Mouse (Mus musculus): ENCODE results near the gene Osbpl11. TPM values are rescaled to one million over a fixed set of nuclear protein-coding genes. Genes with fewer than 3 reads are reported as not detected.
"Not testable (repeated sequence)": the region's sequence is repeated elsewhere in the genome, so short reads cannot be mapped to it uniquely, and the experiment has no call there.

Osbpl11 gene
- total RNA-seq (2021), result 10 to 100 TPM; 18.2 to 18.3 TPM
- long read RNA-seq, experiment 1, full-length matches to known transcripts, result 18 of 27 reads
- long read RNA-seq, experiment 1, partial matches to known transcripts, result 6 of 27 reads
- long read RNA-seq, experiment 1, other reads (novel, unspliced or antisense), result 3 of 27 reads
- long read RNA-seq, experiment 2, full-length matches to known transcripts, result 29 of 38 reads
- long read RNA-seq, experiment 2, partial matches to known transcripts, result 4 of 38 reads
- long read RNA-seq, experiment 2, other reads (novel, unspliced or antisense), result 5 of 38 reads

GRCm38 (mm10) chr16:33184901-33185260 lies at the start of gene Osbpl11:
Osbpl11 (plus strand) TSS chr16:33185071.
- TF ChIP-seq CTCF (conservative IDR thresholded peaks at IDR 0.05), result no peak
- Histone ChIP-seq H3K27ac (peak within 1 kb of the TSS; percentile 98), H3K4me3 (peak within 1 kb of the TSS; percentile 67)
- peak; percentile 96 to 97 for DNase-seq (ENCODE audit: low spot score in 2 of 2)

GRCm38 (mm10) chr16:33135167-33135566 lies 49.7 kb upstream of the Osbpl11 start:
- Histone ChIP-seq H3K27ac (no peak overlapping the region), H3K4me3 (no peak overlapping the region)
- TF ChIP-seq CTCF (conservative IDR thresholded peaks at IDR 0.05), result peak; percentile 53
- no peak for DNase-seq (ENCODE audit: low spot score in 2 of 2)

- not testable (repeated sequence) for H3K27ac ChIP-seq; DNase-seq (ENCODE audit: low spot score in 2 of 2); H3K4me3 ChIP-seq
Observed at GRCm38 (mm10) chr16:33139061-33139460, 45.8 kb upstream of the Osbpl11 start.

DNA sequence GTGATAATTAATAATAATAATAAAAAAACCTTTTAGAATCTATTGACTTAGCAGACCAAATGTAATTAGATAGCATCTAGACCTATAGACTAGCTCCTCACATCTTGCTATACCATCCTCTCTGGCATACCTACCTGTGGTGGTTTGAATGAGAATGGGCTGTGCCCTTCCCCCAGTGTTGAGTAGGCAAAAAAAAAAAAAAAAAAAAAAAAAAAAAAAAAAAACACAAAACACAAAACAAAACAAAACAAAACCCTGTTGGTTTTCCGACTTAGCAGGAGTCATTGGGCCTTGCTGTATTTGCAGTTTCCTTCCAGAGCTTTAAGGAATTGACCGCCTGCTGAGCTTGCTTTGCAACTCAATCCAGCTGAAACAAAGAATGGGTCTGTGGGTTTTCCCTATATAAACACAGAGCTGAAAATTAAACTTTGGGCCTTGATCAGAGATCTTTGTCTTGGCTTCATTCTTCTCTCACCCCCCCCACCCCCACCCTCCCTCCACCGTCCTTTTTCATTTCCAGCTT lies 43.1 kb upstream of the Osbpl11 start:
- no peak overlapping the region for H3K27ac ChIP-seq
- no peak overlapping the region for H3K4me3 ChIP-seq
- DNase-seq (ENCODE audit: low spot score in 2 of 2), result no peak
- TF ChIP-seq CTCF (conservative IDR thresholded peaks at IDR 0.05), result no peak

GRCm38 (mm10) chr16:33143452-33143851 lies 41.4 kb upstream of the Osbpl11 start:
- no peak for DNase-seq (ENCODE audit: low spot score in 2 of 2)
- Histone ChIP-seq H3K27ac (no peak overlapping the region), H3K4me3 (no peak overlapping the region)
- TF ChIP-seq CTCF (conservative IDR thresholded peaks at IDR 0.05), result no peak

DNA sequence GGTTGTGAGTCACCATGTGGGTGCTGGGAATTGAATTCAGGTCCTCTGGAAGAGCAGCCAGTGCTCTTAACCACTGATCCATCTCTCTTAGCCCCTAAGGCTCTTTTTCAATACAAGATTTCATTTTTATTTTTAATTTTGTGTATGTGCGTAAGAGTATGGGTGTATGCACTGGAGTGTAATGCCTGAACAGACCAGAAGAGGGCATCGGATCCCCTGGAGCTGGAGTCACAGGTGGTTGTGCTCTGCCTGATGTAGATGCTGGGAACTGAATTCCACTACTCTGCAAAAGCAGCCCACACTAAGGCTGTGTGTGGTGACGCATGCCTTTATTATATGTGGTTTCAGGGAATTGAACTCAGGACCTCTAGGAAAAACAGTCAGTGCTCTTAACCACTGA lies 38.7 kb upstream of the Osbpl11 start:
- DNase-seq (ENCODE audit: low spot score in 2 of 2), result no peak
- Histone ChIP-seq H3K4me3 (no peak overlapping the region), H3K27ac (no peak overlapping the region)
- no peak for TF ChIP-seq CTCF (conservative IDR thresholded peaks at IDR 0.05)

GRCm38 (mm10) chr16:33148135-33148534 lies 36.7 kb upstream of the Osbpl11 start:
- Histone ChIP-seq H3K4me3 (no peak overlapping the region), H3K27ac (no peak overlapping the region)
- DNase-seq (ENCODE audit: low spot score in 2 of 2), result no peak
- no peak for TF ChIP-seq CTCF (conservative IDR thresholded peaks at IDR 0.05)

GRCm38 (mm10) chr16:33150875-33151274 lies 34.0 kb upstream of the Osbpl11 start:
- H3K27ac ChIP-seq, result peak overlapping the region; percentile 75; the same call in 1 of the 2 replicates
- not testable (repeated sequence) for H3K4me3 ChIP-seq; DNase-seq (ENCODE audit: low spot score in 2 of 2)

DNA sequence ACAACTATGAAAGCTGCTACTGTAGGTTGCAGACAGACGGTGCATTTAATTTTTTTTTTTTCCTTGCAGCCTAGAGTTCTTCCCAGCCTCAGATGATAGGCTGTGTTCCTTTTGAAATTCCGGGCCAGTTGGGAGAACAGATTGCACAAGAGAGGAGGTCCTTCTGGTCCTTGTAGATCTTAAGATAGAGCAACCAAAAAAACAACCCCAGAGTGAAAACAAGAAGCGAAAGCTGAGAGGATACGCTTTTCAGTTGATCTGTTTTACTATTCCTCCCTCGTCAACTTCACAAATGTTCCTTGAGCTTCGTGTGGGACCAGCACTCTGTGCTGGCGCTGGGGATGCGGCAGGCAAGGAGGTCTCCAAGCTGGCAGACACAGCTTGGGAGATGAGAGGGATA lies 33.3 kb upstream of the Osbpl11 start:
- Histone ChIP-seq H3K27ac (peak overlapping the region; percentile 75), H3K4me3 (no peak overlapping the region)
- DNase-seq (ENCODE audit: low spot score in 2 of 2), result peak; percentile 74 to 89
- no peak for TF ChIP-seq CTCF (conservative IDR thresholded peaks at IDR 0.05)

DNA sequence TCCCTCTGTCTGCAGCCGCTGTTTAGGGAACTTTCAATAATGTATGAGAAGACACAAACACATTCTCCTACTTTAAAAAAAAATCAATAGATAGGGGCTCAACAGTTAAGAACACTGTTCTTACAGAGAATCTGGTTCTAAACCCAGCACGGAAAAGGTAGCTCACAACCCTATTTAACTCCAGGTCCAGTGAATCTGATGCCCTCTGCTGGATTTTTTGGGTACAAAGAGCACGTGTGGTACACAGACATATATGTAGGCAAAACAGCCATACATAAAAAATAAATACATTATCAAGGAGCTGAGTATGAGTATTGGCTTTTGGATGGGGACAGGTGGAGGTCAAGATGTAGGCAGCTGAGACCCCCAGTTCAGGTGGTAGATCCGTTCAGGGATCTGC lies 29.9 kb upstream of the Osbpl11 start:
- DNase-seq (ENCODE audit: low spot score in 2 of 2), result peak in 1 of 2 experiments; percentile 58
- peak; percentile 78 for TF ChIP-seq CTCF (conservative IDR thresholded peaks at IDR 0.05)
- H3K27ac ChIP-seq, result no peak overlapping the region

DNA sequence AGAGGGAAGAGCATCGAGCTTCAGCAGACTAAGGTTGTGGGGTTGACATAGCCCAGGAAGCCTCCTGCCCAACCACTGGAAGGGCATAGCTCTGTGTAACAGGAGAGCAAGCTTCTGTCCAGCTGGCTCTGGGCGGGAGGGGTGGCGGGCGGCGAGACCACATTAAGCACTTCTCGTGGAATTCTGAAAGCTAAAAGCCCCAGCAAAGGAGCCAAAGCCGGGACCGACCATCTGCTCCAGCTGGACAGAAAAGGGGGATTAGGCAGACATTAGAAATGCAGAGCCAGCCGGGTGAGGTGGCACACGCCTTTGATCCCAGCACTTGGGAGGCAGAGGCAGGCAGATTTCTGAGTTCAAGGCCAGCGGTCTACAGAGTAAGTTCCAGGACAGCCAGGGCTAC lies 26.9 kb upstream of the Osbpl11 start:
- Histone ChIP-seq H3K27ac (peak overlapping the region; percentile 55; the same call in 1 of the 2 replicates), H3K4me3 (no peak overlapping the region)
- TF ChIP-seq CTCF (conservative IDR thresholded peaks at IDR 0.05), result no peak
- no peak for DNase-seq (ENCODE audit: low spot score in 2 of 2)

More for the DNA sequence above, 29.9 kb upstream of the Osbpl11 start:
- H3K4me3 ChIP-seq, result no peak overlapping the region

DNA sequence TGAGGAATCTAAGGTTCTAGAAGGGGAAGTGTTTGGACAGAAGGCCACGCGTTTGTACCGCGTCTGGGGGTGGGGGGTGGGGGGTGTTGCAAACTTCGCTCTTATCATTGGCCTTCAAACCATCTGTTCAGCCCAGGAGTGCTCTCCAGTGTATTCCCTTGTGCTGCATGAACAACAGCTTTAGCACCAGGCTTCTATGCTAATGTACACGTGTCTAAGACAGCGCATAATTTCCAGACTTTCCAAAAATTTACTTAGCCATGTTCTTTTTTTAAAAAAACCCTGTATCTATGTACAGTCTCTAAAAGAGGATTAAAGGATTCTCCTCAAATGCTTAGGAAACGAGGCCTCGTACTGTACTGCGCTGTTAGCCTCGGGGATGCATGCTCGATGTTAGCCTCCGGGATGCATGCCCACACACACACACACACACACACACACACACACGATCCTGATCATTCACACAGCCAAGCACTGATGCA lies 26.2 kb upstream of the Osbpl11 start:
- no peak for TF ChIP-seq CTCF (conservative IDR thresholded peaks at IDR 0.05)
- peak overlapping the region; percentile 59; the same call in 1 of the 2 replicates for H3K27ac ChIP-seq
- no peak overlapping the region for H3K4me3 ChIP-seq
- DNase-seq (ENCODE audit: low spot score in 2 of 2), result no peak

DNA sequence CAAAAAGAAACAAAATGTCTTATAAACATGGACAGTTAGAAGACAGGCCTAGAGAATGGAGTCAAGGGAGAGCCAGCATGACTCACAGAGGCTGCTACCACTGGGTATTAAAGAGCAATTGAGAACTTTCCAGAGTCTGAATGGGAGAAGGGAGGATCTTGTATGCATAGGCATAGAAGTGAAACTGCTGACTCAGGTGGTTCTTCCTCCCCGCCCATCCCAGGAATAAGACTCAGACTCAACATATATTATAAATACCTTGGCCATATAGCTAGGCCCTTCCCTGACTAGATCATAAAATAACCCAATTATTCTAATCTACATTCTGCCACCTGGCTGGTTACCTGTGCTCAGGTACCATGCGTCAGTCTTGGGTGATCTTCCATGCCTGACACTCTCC lies 25.5 kb upstream of the Osbpl11 start:
- no peak for DNase-seq (ENCODE audit: low spot score in 2 of 2)
- no peak for TF ChIP-seq CTCF (conservative IDR thresholded peaks at IDR 0.05)
- Histone ChIP-seq H3K4me3 (no peak overlapping the region), H3K27ac (peak overlapping the region; percentile 59; the same call in 1 of the 2 replicates)
